Mouse (Mus musculus) kidney, postnatal 10 days (tissue): ENCODE data around the gene Ankmy1.

ENCODE experiments used
- DNase-seq: peaks from one replicate; pipeline ENCODE4 v3.0.0; 2021; ENCODE audit warnings: mixed read lengths

The Ankmy1 gene

GRCm38 (mm10) chr1:92902786-92903185 lies at the start of gene Ankmy1:
Ankmy1 (minus strand) TSS chr1:92902906.
- peak; percentile 82 for DNase-seq

- peak; percentile 16 for DNase-seq
Observed at GRCm38 (mm10) chr1:92950607-92951006, 47.9 kb upstream of the Ankmy1 start, which contains the start of gene Gpr35. Gpr35 (plus strand) TSS chr1:92950865.

DNA sequence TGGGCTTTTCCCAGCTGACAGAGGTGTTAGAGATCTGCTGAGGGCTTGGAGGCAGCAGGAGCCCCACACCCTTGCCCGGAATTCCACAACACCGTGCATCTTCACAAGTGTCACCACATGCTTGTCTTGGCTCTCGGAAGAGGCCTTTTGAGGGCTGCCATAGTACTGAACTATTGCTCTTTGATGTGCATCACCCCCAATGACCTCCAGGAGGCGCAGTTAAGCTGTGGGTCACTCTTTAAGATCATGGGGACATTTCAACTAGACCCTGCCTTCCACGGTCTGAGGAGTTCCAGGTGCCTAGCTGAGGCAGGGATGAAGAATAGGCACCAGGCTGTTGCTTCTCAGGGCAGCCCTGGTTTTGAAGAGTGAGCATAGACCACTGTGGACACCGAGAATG lies 46.7 kb upstream of the Ankmy1 start:
- DNase-seq: peak; percentile 37

- no peak for DNase-seq
Observed at GRCm38 (mm10) chr1:92947966-92948365, 45.3 kb upstream of the Ankmy1 start.

DNA sequence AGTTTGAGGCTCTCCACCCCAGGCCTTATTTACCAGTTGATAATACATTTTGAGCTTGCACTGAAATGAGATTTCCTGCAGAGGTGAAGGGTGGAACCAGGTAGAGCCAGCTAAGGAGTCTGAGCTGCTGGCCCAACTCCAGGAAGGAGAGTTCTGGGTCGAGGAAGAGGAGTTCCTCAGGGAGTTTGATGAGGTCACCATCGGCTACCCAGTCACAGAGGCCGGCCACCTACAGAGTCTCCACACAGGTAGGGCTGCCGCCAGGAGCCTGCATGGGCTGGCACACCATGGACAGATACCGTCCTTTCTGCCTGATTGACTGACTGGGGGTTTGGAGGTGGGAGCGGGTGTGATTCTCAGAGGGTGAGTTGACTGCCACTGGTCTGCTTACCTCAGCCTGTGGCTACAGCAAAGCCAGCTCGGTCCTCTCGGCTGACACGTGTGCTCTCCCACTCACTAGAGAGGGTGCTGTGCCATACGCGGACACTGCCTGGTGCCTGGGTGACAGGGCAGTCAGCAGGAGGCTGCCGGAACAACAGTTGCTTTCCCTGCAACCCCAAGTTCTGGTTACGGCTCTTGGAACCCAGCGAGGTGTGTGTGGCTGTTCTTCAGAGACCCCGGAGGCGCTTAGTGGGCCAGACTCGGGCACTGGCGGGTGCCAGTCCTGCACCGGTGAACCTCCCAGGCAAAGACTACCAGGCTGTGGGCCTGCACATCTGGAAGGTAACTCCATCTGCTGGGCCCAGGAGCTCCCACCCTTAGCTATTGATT lies 40.7 kb upstream of the Ankmy1 start:
- peak; percentile 4 for DNase-seq

DNA sequence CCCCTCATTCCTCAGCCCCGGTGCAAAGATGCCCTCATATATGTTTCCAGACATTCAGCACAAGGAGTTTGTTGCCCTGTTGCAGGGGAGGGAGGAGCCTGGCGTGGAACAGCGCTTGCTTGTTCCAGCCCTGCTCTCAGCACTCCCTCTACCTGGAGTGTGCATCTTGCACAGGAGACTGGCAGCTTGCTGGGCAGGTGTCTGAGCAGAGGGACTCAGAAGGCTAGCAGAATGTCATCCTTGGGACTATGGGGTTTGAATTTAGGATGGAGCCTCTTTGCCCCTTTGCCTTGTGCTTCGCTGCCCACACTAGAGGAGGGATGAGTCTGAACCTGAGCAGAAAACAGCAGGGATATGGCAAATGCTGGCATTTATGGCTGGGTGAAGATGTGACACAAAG lies 37.0 kb upstream of the Ankmy1 start:
- DNase-seq: no peak

DNA sequence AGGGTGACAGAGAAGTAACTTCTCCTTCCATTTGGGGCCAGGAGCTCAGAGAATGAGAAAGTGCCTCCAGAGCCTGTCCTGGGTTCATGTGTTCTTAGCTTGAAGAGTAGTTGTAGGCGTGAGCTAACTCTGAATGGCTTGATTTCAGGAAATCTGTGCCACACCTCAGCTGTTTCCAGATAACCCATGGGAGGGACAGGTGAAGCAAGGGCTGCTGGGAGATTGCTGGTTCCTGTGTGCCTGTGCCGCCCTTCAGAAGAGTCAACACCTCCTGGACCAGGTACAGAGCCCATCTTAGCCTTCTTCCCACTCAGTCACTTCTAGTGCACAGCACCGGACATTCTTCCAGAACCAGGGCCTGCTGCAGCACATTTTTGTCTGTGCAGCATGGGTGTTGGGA lies 35.1 kb upstream of the Ankmy1 start:
- DNase-seq: no peak

GRCm38 (mm10) chr1:92936467-92936866 lies 33.8 kb upstream of the Ankmy1 start:
- DNase-seq: peak; percentile 27

DNA sequence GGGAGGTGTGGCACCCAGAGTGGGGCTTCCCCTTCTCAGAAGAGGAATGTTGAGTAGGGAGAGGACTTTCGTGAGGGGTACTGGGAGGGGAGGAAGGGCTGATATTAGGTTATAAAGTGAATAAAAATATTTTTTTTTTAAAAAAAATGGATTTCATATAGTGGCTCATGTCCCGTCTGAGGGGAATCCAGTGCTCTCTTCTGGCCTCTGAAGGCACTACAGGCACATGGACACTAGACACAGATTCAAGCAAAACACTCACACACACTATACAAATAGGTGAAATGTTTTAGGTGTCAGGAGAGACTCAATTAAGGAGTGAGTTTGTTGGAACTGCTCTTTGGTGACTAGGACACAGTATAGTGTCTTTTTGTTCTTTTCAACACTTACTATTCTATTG lies 33.3 kb upstream of the Ankmy1 start:
- DNase-seq: no peak

- DNase-seq: peak; percentile 77
Observed at GRCm38 (mm10) chr1:92935054-92935962, 32.6 kb upstream of the Ankmy1 start.

DNA sequence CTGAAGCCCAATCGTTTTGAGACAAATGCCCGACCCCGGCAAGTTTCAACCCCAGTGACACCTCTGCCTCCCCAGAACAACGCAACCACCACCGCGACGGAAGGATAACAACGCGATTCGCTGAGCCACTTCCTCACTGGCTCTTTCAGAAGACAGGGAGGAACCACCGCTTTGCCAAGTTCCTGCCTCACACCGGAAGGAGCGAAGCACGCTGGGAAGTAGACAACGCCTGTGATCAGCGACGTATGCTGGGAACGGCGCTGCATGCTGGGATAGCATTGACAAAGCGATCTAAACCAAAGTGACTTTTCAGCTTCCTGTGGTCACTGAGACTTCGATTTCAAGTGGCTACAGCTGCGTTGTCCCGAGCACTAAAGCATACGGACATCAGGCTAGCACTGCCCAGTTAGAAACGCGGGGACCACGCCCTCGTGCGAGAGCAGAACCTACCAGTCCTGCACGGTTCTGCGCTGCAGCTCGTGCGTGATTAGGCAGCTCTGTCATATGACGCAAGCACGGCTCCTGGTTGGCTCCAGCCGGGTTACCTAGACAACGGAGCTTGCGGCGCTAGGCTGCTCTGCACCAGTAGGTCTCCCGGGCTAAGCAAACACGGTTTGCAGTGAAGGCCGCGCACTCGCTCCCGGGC lies 31.6 kb upstream of the Ankmy1 start, which contains the start of gene Capn10:
TSS of gene Capn10 (plus strand) at position 195 of the 646 bp plus-strand sequence.
- DNase-seq: peak; percentile 95

- DNase-seq: no peak
Observed at GRCm38 (mm10) chr1:92933611-92934010, 30.9 kb upstream of the Ankmy1 start.

DNA sequence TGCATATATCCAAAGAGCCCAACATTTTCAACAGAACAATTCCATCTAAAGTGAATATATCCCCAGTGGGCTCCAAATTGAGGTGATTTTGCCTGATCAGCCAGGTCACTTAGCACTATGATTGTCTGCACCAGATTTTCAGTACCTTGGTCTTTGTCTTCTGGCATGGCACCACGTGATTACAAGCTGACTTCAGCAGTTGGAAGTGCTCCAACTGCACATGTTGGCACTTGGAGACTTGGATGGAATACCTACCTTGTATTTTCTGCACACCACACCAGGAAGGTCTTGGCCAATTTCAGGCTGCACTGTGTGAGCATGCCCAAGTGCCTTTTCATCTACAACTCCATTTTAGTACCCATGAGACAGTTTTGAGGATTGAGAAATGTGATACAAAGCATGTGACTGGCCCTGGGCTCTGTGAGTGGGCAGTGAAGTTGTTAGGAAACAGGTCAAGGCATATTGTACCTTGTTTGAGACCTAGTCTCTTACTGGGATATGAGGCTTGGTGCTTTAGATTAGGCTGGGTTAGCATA lies 27.5 kb upstream of the Ankmy1 start:
- peak; percentile 54 for DNase-seq

- DNase-seq: no peak
Observed at GRCm38 (mm10) chr1:92921496-92921895, 18.8 kb upstream of the Ankmy1 start.

DNA sequence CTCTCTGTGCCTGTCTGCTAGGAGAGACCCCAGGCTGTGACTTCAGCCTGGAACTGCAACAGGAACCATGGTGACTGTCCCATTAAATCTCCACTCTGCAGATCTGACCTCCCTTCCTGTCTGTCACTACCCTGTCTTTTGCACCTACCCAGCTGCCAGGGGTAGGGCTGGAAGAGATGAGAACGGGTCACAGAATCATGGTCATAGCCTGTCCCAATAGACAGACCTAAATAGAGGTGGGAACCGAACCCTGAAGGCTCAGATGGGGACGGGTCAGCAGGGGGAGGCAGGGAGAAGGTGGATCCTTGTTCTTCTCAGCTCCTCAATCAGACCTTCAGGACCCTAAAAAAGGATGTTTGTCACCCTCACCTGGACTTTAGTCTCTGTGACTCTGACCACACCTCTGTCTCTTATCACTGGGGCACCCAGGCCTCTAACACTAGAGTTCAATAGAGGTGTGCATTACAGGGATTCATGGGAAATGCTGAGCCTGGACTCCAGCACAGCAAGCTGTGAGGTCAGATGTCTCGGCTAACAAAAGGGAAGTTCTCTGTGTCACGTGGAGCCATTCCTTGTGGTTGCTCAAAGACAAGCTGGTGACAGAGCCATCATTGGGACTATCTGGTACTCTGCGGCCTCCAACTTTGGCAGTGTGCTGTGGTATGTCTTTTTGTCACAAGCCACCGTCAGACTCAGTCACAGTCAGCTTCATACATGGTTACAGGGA lies 17.9 kb upstream of the Ankmy1 start:
- no peak for DNase-seq

GRCm38 (mm10) chr1:92919775-92920174 lies 17.1 kb upstream of the Ankmy1 start:
- DNase-seq: peak; percentile 46

DNA sequence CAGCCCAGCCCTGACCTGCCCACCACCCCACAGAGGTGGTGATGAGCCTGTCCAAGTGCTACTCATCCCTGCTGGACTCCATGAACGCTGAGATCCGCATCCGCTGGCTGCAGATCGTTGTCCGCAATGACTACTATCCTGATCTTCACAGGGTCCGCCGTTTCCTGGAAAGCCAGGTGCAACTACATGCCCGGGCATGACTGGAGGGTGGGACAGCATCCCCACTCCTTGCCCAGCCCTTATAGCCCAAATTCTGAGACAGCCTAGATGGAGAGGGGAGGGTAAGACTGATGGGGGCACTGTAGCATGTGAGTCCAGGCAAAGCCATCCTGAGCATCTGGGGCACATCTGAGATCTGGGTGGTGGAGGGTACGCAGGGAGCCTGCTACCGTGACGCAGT lies 16.4 kb upstream of the Ankmy1 start:
- DNase-seq: no peak

DNA sequence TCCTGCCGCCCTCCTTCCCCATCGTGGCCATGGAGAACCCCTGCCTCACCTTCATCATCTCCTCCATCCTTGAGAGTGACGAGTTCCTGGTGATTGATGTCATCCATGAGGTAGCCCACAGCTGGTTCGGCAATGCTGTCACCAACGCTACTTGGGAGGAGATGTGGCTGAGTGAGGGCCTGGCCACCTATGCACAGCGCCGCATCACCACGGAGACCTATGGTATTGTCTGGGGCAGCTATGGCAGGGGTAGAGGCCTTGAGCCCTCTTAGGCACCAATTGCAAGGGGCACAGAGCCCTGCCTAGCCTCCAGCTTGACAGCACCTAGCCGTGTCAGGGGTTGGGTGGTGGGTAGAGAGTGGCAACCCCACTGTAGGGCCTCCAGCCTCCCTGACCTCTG lies 14.0 kb upstream of the Ankmy1 start:
- DNase-seq: no peak

- DNase-seq: peak; percentile 5
Observed at GRCm38 (mm10) chr1:92914993-92915392, 12.3 kb upstream of the Ankmy1 start.

DNA sequence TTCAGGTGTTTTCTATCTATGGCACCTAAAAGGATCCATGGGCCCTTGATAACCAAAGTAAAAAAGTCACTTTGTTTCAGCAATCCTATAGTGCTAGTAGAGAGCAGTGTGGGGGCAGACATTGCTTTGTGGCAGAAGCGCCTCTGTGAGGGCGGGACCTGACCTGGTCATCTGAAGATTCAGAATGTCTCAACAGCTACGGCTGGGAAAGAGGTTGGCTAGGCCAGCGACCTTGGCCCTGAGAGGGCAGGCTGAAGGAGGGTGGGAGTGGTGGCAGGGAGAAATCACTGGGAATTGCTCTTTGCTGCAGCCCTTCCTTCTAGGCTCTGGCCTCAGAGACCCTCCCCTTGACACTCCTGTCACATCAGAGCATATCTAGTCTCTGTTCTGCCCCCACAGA lies 11.5 kb upstream of the Ankmy1 start:
- DNase-seq: peak; percentile 7

DNA sequence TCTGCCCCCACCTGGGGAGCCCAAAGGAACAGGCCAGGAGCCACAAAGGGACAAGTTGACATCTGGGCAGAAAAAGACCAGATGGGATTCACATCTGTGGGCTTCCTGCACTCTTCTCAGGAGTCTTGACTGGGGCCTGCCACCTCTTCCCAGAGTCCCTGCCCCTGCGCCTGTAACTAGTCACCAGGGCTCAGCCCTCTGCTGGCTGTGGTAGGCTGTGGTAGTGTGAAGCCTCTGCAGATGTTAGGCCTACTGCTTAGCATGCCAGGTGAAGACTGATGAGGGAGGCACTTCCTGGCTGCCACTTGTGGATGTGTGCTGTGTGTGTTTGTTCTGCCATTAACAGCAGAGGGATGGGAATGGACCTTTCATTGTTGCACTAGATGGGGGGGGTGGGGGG lies 9.6 kb upstream of the Ankmy1 start:
- DNase-seq: peak; percentile 17

GRCm38 (mm10) chr1:92911721-92912138 lies 9.0 kb upstream of the Ankmy1 start:
- DNase-seq: no peak
